Mouse (Mus musculus) embryo, embryonic 10.5 days (tissue): ENCODE measurements at regions not wholly inside any gene's neighbourhood (a gene's known extent, or its start where the extent isn't known, plus 50 kb on each side); places are given as distances from the start of the nearest gene placed in this dataset.
A peak's percentile ranks its signal among the peaks of the same experiment; 100 is the strongest.

Experiments used
- DNase-seq: peaks from one replicate; pipeline ENCODE4 v3.0.0-alpha.2; 2015; ENCODE audit warnings: low spot score

- peak; percentile 5 for DNase-seq
Measured at GRCm38 (mm10) chr14:74359663-74360552, 280.7 kb upstream of the Htr2a start.

DNA sequence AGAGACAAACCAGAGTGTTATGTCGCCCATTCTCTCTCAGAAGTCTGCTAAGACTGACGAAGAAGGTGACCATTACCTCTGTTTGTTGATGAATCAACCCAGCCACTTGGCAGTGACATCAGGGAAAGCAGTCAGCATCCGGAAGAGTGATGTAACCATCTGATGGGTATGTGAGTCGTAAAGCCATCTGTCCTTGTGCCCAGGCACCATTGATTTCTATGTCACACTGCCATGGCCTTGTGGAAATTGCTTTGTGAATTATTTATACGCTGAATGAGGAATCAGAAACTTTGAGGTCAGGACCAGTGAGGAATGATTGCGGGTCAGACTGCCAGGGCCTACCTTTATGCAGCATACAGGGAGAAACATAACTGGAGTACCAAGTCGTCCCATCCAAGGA lies 256.2 kb upstream of the Htr2a start:
- no peak for DNase-seq

GRCm38 (mm10) chr14:74392419-74392818 lies 248.2 kb upstream of the Htr2a start:
- no peak for DNase-seq

- DNase-seq, result no peak
Measured at GRCm38 (mm10) chr14:74397202-74397601, 243.4 kb upstream of the Htr2a start.

GRCm38 (mm10) chr14:74409441-74409840 lies 231.2 kb upstream of the Htr2a start:
- DNase-seq, result no peak

DNA sequence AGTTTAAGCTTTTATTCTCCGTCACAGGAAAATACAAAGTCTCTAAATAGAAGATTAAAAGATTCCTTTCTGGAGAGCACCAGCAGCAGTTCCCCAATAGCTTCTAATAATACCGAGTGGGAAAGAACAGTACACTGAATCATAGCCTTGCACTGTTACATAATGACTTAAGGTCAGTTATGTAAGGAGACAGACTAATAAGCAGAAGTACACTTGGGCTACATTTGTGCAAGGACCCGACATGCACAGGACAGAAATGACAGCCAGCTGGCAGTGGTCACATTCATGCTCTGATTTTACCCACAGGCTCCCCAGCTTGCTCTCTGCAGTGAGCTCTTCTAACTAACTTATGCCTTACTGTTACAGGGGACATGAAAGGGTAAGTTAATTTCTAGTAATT lies 212.4 kb upstream of the Htr2a start:
- DNase-seq, result no peak

GRCm38 (mm10) chr14:74464027-74464682 lies 176.5 kb upstream of the Htr2a start:
- no peak for DNase-seq

DNA sequence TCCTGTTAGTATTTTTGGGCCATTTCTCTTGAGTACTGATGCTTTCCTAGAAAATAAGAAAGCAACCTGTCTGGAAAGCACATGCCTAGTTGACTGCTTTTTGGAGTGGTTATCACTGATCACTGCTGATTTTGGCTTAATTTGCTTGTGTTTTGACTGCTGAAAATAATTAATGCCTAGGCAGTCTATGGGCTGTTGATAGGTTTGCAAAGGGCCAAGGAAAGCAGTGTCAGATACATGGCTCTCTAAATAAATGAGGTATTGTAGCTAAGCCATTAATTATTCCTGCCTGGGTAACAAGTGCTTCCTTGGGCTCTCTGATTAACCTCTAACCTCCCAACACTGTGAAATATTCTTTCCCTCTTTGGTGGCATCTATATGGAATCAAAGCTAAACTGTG lies 145.1 kb upstream of the Htr2a start:
- DNase-seq, result no peak

GRCm38 (mm10) chr14:74511521-74511920 lies 129.1 kb upstream of the Htr2a start:
- DNase-seq, result no peak

- no peak for DNase-seq
Measured at GRCm38 (mm10) chr14:74516451-74516850, 124.2 kb upstream of the Htr2a start.

- DNase-seq, result no peak
Measured at GRCm38 (mm10) chr14:74519531-74519930, 121.1 kb upstream of the Htr2a start.

DNA sequence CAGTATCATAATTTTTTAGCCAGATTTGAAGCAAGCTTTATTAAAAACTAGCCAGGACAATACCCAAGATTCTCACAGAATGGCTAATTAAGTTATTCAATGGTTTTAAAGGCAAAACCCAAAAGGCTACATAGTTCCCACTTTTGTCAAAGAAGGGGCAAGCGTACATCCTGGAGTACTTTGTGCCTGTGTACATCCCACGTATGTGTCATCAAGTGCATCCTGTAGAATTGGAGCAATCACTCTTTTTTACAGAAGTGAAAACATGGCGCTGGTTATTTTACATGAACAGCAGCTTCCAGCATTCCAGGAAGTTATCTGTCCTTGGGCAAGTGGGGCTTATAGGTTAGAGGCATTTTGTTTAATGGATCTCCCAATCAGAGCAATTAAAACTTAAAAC lies 119.0 kb upstream of the Htr2a start:
- DNase-seq, result no peak

DNA sequence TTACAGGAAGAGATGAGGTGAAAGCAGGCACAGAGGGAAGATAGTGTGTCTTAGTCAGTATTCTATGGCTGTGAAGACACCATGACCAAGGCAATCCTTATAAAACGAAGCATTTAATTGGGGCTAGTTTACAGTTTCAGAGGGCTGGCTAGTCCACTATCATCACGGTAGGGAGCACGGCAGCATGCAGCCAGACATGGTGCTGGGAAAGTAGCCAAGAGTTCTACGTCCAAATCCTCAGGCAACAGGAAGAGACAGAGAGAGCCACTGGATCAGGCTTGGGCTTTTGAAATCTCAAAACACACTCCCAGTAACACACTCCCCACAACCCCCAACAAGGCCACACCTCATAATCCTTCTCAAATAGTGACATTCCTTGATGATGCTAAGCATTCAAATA lies 113.4 kb upstream of the Htr2a start:
- no peak for DNase-seq

GRCm38 (mm10) chr14:74529368-74529951 lies 111.2 kb upstream of the Htr2a start:
- no peak for DNase-seq

DNA sequence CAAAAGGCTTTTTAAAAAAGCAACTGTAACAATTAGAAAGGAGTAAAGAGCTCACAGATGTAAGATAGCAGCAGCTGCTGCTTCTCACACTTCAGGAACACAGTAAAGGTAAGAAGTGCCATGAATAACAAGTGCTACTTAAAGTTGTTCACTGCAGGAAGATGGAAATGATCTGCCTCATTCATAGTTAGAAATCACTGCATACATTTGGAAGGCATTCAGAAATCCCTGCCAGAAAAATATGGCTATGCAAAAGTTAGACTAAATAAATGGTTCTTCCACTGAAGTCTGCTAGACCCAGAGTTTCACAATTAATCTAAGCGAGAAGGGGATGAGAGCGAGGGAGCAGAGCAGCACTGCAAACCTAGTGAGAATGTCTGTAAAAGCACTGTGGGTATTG lies 102.5 kb upstream of the Htr2a start:
- no peak for DNase-seq

DNA sequence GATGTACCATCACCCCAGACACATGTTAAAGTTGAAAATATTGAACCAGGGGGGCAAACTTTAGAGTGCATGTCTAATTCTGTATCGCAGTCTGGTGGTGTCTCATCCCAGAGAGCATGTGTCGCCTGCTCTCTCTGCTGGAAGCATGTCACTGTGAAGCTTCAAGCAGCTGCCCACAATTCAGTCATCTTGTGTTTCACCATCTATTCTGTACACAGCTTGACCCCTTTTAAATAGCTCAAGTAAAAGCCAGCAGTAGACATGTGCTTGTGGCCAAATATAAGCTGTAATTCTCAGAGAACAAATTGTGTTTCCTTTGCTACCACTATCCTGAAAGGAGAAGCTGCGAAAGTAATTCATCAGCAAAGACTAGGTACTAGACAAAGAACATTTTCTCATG lies 96.6 kb upstream of the Htr2a start:
- no peak for DNase-seq

- no peak for DNase-seq
Measured at GRCm38 (mm10) chr14:74551091-74551490, 89.5 kb upstream of the Htr2a start.

GRCm38 (mm10) chr14:74553636-74554035 lies 87.0 kb upstream of the Htr2a start:
- no peak for DNase-seq

GRCm38 (mm10) chr14:74558359-74558758 lies 82.3 kb upstream of the Htr2a start:
- DNase-seq, result no peak
